Mouse (Mus musculus) ES-E14 (cell line): Measurements from ENCODE around the gene Mcm3. TPM values are rescaled to one million over a fixed set of nuclear protein-coding genes. Genes with fewer than 3 reads are reported as not detected.
A peak's percentile ranks its signal among the peaks of the same experiment; 100 is the strongest.
"Not testable (repeated sequence)": the region's sequence is repeated elsewhere in the genome, so short reads cannot be mapped to it uniquely, and the experiment has no call there.

ENCODE experiments used
- DNase-seq: peaks from one replicate; pipeline ENCODE4 v3.0.0-alpha.2; 2013; ENCODE audit warnings: low read depth, low spot score
- H3K27ac ChIP-seq: 2 replicates; pipeline ENCODE4 v1.5.1; 2012; ENCODE audit warnings: low read depth, mild to moderate bottlenecking, low read length, moderate library complexity, mixed read lengths; ENCODE audit not compliant: poor library complexity, insufficient read depth, severe bottlenecking
- H3K36me3 ChIP-seq: 2 replicates; pipeline ENCODE4 v1.6.1; 2012; ENCODE audit warnings: mild to moderate bottlenecking, low read length, moderate library complexity, mixed read lengths; ENCODE audit not compliant: control insufficient read depth, poor library complexity, insufficient read depth, severe bottlenecking
- H3K4me1 ChIP-seq, 2 experiments: fragments of 150-350 bp in 1 of 2; sonication (generic) in 1 of 2; 2 replicates each; pipeline ENCODE4 v1.6.1; 2012; ENCODE audit warnings: low read length in 2 of 2, mild to moderate bottlenecking in 1 of 2, mixed read lengths in 1 of 2; ENCODE audit not compliant: control insufficient read depth in 2 of 2, insufficient read depth in 2 of 2, poor library complexity in 1 of 2
- H3K4me3 ChIP-seq, 2 experiments: fragments of 150-350 bp in 1 of 2; sonication (generic) in 1 of 2; 2 replicates each; pipeline ENCODE4 v1.5.1; 2012; ENCODE audit warnings: low read length in 2 of 2, low read depth in 1 of 2, mild to moderate bottlenecking in 1 of 2, mixed read lengths in 1 of 2; ENCODE audit not compliant: insufficient read depth in 1 of 2, poor library complexity in 1 of 2, severe bottlenecking in 1 of 2
- H3K9ac ChIP-seq: 2 replicates; pipeline ENCODE4 v1.6.1; 2012; ENCODE audit warnings: low read depth, mild to moderate bottlenecking, low read length, mixed read lengths; ENCODE audit not compliant: poor library complexity, insufficient read depth, severe bottlenecking
- H3K9me3 ChIP-seq: fragments of 150-350 bp; sonication (generic); 2 replicates; pipeline ENCODE4 v1.6.1; 2012; ENCODE audit warnings: low read depth, mild to moderate bottlenecking, low read length; ENCODE audit not compliant: control insufficient read depth, insufficient read depth
- CHD2 ChIP-seq: IDR thresholded peaks from 2 replicates; pipeline ENCODE4 v1.6.1; 2014; ENCODE audit warnings: mild to moderate bottlenecking, low read depth, low read length, inconsistent platforms
- HCFC1 ChIP-seq: IDR thresholded peaks from 2 replicates; pipeline ENCODE4 v1.6.1; 2012; ENCODE audit warnings: low read length, inconsistent platforms, borderline replicate concordance; ENCODE audit not compliant: insufficient read depth
- MAFK ChIP-seq: IDR thresholded peaks from 2 replicates; pipeline ENCODE4 v1.6.1; 2014; ENCODE audit warnings: mild to moderate bottlenecking, low read depth, low read length, inconsistent platforms; ENCODE audit not compliant: insufficient read depth
- ZC3H11A ChIP-seq: IDR thresholded peaks from 2 replicates; pipeline ENCODE4 v1.6.1; 2012; ENCODE audit warnings: low read depth, mild to moderate bottlenecking, inconsistent platforms, low read length, borderline replicate concordance
- ZNF384 ChIP-seq: IDR thresholded peaks from 2 replicates; pipeline ENCODE4 v1.6.1; 2012; ENCODE audit warnings: low read depth, low read length, inconsistent platforms
- in situ Hi-C, 2 experiments: fragments of 600-800 bp; cut with MboI; formaldehyde crosslinking; loops; one replicate each; pipeline ENCODE4 v1.15.1; 2025; ENCODE audit warnings: low sequenced_read_pairs in 2 of 2, inconsistent platforms in 1 of 2; ENCODE audit not compliant: unreplicated experiment in 2 of 2
- total RNA-seq: library from RNA; depleted of rRNA; stranded (reverse); fragments of 300-350 nt; gene quantifications from 2 replicates; pipeline ENCODE4 v1.2.3, GENCODE M21; 2012

Mcm3 gene
- total RNA-seq, 1 experiment, result 179 TPM

DNA sequence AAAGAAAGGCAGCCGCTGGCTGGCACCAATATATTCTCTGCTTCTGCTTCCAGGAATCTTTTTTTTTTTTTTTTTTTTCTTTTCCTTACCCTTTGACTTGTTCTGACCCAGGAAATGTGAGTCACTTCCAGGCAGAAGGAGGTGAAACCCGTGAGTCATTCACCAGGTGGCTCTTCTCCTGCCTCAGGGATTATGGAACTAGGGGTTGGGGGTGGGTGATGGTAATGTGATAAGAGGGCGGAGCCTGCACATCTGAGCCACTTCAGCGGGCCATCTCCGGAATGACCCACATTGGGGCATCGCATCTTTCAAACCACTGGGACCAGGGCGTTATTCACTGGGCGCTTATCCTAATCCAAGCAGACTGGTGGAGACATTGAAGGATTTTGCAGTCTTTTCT is 33.1 kb downstream of the Mcm3 start:
- Histone ChIP-seq H3K4me3 (no peak overlapping the region; a peak in 1 of 4 replicates), H3K9me3 (no peaks in the 10 kb centered on the region), H3K4me1 (peaks cover 0 to 2% of the 10 kb centered on the region in 2 experiments; a peak in 2 of 4 replicates), H3K9ac (no peak overlapping the region), H3K27ac (no peak overlapping the region), H3K36me3 (no peaks in the 10 kb centered on the region)
- in situ Hi-C loops, result no loop called here
- TF ChIP-seq ZNF384 (peak; percentile 46; the same call in 1 of the 2 replicates), HCFC1 (no peak)
- DNase-seq, result peak; percentile 20

DNA sequence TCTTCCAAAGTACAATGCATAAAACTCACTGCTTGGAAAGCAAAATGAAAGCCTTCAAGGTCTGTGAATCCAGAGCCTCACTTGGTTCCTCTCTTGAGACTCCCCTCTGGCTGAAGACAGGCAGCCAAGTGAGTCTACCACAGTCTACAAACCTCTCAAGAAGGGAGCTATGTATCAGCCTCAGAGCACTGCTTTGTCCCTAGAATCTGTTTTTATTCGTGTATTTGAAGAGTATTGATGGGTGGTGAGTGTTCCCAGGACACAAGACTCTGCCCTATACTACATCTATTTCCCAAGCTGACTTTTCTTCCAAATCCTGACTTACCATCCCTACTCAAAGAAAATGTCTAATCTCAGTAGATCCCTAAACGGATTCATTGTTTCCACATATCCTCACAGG is 41.7 kb downstream of the Mcm3 start:
- no peak for TF ChIP-seq MAFK
- no peak for TF ChIP-seq ZNF384
- Histone ChIP-seq H3K36me3 (no peaks in the 10 kb centered on the region), H3K27ac (no peak overlapping the region), H3K4me3 (no peak overlapping the region), H3K9me3 (no peaks in the 10 kb centered on the region), H3K4me1 (0 out of 4 replicates have a peak, but pooled peaks cover 0 to 4% of the 10 kb centered on the region in 2 experiments), H3K9ac (no peak overlapping the region)
- DNase-seq, result no peak
- in situ Hi-C loops, result no loop called here

DNA sequence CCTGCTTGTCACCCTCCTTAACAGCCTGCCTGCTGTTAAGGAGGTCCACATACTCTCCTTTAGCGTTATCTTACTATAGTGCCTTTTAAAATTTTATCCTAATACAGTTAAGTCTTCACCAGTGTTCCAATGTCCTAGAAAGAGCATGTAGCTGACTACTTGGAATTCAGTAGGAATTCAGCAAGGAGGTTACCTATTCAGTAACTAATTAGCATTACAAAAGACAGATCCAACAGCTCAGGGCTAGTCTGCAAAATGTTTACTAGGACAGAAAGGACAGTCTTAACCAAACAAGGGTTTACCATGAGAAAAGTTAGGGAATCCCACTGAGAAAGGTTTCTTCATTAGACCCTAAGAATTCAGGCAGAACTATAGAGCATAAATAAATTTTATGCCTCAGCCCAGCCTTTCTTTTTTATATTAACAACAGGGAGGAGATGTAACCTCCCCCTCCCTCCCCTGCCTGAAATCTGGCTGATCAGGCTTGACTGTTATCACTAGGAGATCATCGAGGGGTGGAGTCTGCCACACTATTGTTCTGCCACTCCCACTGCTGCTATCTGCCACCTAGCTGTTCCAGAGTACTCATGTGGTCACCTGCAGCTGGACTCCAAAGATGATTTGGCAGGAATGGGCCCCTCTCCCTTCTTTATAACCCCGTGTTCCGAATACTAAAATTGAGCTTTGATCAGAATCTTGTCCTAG is 45.9 kb downstream of the Mcm3 start:
- H3K9me3 ChIP-seq, in situ Hi-C loops, H3K36me3 ChIP-seq, H3K4me1 ChIP-seq, H3K4me3 ChIP-seq, DNase-seq, H3K9ac ChIP-seq: not testable (repeated sequence)
- 0 out of 2 replicates have a peak, but pooled peaks have one; percentile 32 for TF ChIP-seq CHD2
- peak overlapping the region; percentile 64; the same call in 1 of the 2 replicates for H3K27ac ChIP-seq

DNA sequence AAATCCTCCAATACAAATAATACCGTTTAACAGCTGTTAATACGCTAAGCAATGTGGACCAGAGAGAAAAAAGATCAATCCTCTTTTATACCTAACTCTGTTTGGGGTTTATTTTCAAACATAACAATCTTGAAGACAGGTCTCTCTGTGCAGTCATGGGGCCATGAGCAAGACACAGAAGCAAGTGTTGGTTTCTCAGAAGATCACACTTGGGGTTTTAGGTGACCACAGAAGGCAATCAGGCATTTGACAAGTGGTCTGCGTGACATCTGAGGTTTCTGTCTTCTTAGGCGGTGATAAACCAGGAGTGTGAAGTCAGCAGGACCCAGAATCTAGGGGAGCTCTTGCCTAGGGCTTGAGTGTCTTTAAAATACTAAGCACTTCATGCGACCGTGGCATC is 53.6 kb downstream of the Mcm3 start:
- no peak for DNase-seq
- H3K4me3 ChIP-seq, result no peak overlapping the region
- H3K4me1 ChIP-seq, result no peaks in the 10 kb centered on the region
- in situ Hi-C loops, result no loop called here
- no peak overlapping the region for H3K9ac ChIP-seq
- no peaks in the 10 kb centered on the region for H3K36me3 ChIP-seq
- H3K27ac ChIP-seq, result no peak overlapping the region
- TF ChIP-seq HCFC1 (no peak), MAFK (no peak), CHD2 (no peak), ZC3H11A (no peak), ZNF384 (no peak)
- no peaks in the 10 kb centered on the region for H3K9me3 ChIP-seq

DNA sequence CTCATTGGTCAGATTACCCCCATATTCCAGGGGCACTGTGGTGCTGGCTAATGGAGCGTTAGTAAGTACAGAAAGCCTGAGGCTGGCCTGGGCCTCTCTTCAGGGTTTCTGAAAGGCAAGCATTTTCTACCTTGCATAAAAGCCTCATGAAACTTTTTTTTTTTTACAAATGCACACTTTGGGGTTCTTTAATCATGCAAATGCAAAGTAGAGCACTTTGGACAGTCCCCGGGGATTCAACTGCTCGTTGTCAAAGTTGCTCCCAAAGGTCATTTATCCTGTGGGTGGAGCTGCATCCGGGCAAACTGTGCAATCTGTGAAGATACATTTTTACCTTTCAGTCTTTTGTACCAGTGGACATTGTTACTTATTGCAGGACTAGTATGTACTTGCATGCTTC is 58.7 kb downstream of the Mcm3 start:
- Histone ChIP-seq H3K4me3 (no peak overlapping the region), H3K9me3 (no peaks in the 10 kb centered on the region), H3K36me3 (no peaks in the 10 kb centered on the region), H3K4me1 (peaks cover 3 to 6% of the 10 kb centered on the region in 2 experiments; a peak in 3 of 4 replicates), H3K9ac (no peak overlapping the region), H3K27ac (no peak overlapping the region; the same call in 1 of the 2 replicates)
- DNase-seq, result peak; percentile 30
- TF ChIP-seq MAFK (0 out of 2 replicates have a peak, but pooled peaks have one; percentile 7), ZC3H11A (no peak), CHD2 (no peak), ZNF384 (peak; percentile 91), HCFC1 (no peak)
- in situ Hi-C loops, result no loop called here
